Mouse (Mus musculus) C2C12 (cell line): ENCODE results near the gene Lpp. TPM values are rescaled to one million over a fixed set of nuclear protein-coding genes. Genes with fewer than 3 reads are reported as not detected.

Experiments used
- H3K27me3 ChIP-seq: one replicate; pipeline ENCODE4 v1.6.1; 2011; ENCODE audit not compliant: control insufficient read depth, insufficient read depth, insufficient read length
- H3K36me3 ChIP-seq: one replicate; pipeline ENCODE4 v1.6.1; 2011; ENCODE audit not compliant: control insufficient read depth, insufficient read depth
- H3K4me3 ChIP-seq: one replicate; pipeline ENCODE4 v1.5.1; 2011; ENCODE audit warnings: mild to moderate bottlenecking, control low read depth; ENCODE audit not compliant: poor library complexity, insufficient read depth, severe bottlenecking
- H3K79me2 ChIP-seq: one replicate; pipeline ENCODE4 v1.6.1; 2011; ENCODE audit not compliant: control insufficient read depth, insufficient read depth
- H3K79me3 ChIP-seq: one replicate; pipeline ENCODE4 v1.6.1; 2011; ENCODE audit warnings: low read depth, control low read depth
- H3ac ChIP-seq: one replicate; pipeline ENCODE3; 2011; ENCODE audit warnings: low read depth; ENCODE audit not compliant: control insufficient read depth, insufficient read length
- CEBPB ChIP-seq: IDR thresholded peaks from one replicate; pipeline ENCODE4 v1.6.1; 2011; ENCODE audit warnings: low read depth, mild to moderate bottlenecking, control low read depth, moderate library complexity
- CTCF ChIP-seq: IDR thresholded peaks from one replicate; pipeline ENCODE4 v1.5.1; 2011; ENCODE audit not compliant: control insufficient read depth, insufficient read depth, insufficient read length
- FOSL1 ChIP-seq: IDR thresholded peaks from one replicate; pipeline ENCODE4 v1.8.0; 2011; ENCODE audit warnings: mild to moderate bottlenecking, low read length; ENCODE audit not compliant: poor library complexity, insufficient read depth, severe bottlenecking
- MAX ChIP-seq: IDR thresholded peaks from one replicate; pipeline ENCODE4 v1.6.1; 2011; ENCODE audit warnings: mild to moderate bottlenecking, control low read depth
- MYOD1 ChIP-seq: IDR thresholded peaks from one replicate; pipeline ENCODE4 v1.6.1; 2011; ENCODE audit warnings: low read depth; ENCODE audit not compliant: control insufficient read depth, insufficient read length
- MYOG ChIP-seq: IDR thresholded peaks from one replicate; pipeline ENCODE4 v1.6.1; 2011; ENCODE audit not compliant: control insufficient read depth, insufficient read length; ENCODE audit errors: extremely low read depth
- USF1 ChIP-seq: IDR thresholded peaks from one replicate; pipeline ENCODE4 v1.6.1; 2011; ENCODE audit warnings: low read depth, mild to moderate bottlenecking, control low read depth, moderate library complexity
- polyA plus RNA-seq: library from polyadenylated mRNA; unstranded; fragments of >200 nt; fragmentation: generic; extraction: Trizol; gene quantifications from one replicate; pipeline ENCODE4 v1.2.1, GENCODE M21; 2012; ENCODE audit warnings: missing spikeins

Lpp gene
- polyA plus RNA-seq, 1 experiment, result 9.6 TPM

- TF ChIP-seq FOSL1 (no peak), CEBPB (no peak), MAX (no peak), CTCF (no peak), MYOG (no peak), USF1 (no peak), MYOD1 (no peak)
- H3ac ChIP-seq, result no peak overlapping the region
- no peak overlapping the region for H3K4me3 ChIP-seq
- peaks cover 15% of the 10 kb centered on the region for H3K36me3 ChIP-seq
- no peaks in the 10 kb centered on the region for H3K27me3 ChIP-seq
- no peaks in the 10 kb centered on the region for H3K79me3 ChIP-seq
- no peaks in the 10 kb centered on the region for H3K79me2 ChIP-seq
Observed at GRCm38 (mm10) chr16:24664131-24664530, 270.8 kb downstream of the Lpp start.

- Histone ChIP-seq H3K27me3 (no peaks in the 10 kb centered on the region), H3K79me3 (no peaks in the 10 kb centered on the region), H3K79me2 (peaks cover 4% of the 10 kb centered on the region), H3K4me3 (no peak overlapping the region), H3ac (no peak overlapping the region), H3K36me3 (peaks cover 4% of the 10 kb centered on the region)
- no peak for TF ChIP-seq FOSL1
- TF ChIP-seq USF1, result no peak
- TF ChIP-seq CEBPB, result no peak
- TF ChIP-seq MYOD1, result no peak
- no peak for TF ChIP-seq CTCF
- no peak for TF ChIP-seq MYOG
- no peak for TF ChIP-seq MAX
Observed at GRCm38 (mm10) chr16:24669718-24670460, 276.6 kb downstream of the Lpp start.

GRCm38 (mm10) chr16:24678942-24679341 is 285.6 kb downstream of the Lpp start:
- no peaks in the 10 kb centered on the region for H3K79me3 ChIP-seq
- TF ChIP-seq CEBPB (peak; percentile 31), FOSL1 (no peak)
- H3K79me2 ChIP-seq, result peaks cover 13% of the 10 kb centered on the region
- no peaks in the 10 kb centered on the region for H3K27me3 ChIP-seq
- H3K36me3 ChIP-seq, result peaks cover 22% of the 10 kb centered on the region
- no peak overlapping the region for H3K4me3 ChIP-seq
- H3ac ChIP-seq, result no peak overlapping the region

- Histone ChIP-seq H3K27me3 (no peaks in the 10 kb centered on the region), H3K79me2 (peaks cover 10% of the 10 kb centered on the region), H3K36me3 (no peaks in the 10 kb centered on the region), H3K4me3 (no peak overlapping the region), H3K79me3 (peaks cover 1% of the 10 kb centered on the region), H3ac (no peak overlapping the region)
- peak; percentile 2 for TF ChIP-seq CEBPB
- peak; percentile 72 for TF ChIP-seq MYOD1
- peak; percentile 72 for TF ChIP-seq FOSL1
- TF ChIP-seq MAX, result no peak
Observed at GRCm38 (mm10) chr16:24695062-24695461, 301.8 kb downstream of the Lpp start.

- no peaks in the 10 kb centered on the region for H3K27me3 ChIP-seq
- peaks cover 2% of the 10 kb centered on the region for H3K79me3 ChIP-seq
- peaks cover 8% of the 10 kb centered on the region for H3K79me2 ChIP-seq
- H3K4me3 ChIP-seq, result no peak overlapping the region
- no peak overlapping the region for H3ac ChIP-seq
- TF ChIP-seq MAX, result no peak
- no peak for TF ChIP-seq FOSL1
- TF ChIP-seq MYOD1, result no peak
- TF ChIP-seq CEBPB, result no peak
- no peaks in the 10 kb centered on the region for H3K36me3 ChIP-seq
Observed at GRCm38 (mm10) chr16:24704215-24704614, 310.9 kb downstream of the Lpp start.

- no peaks in the 10 kb centered on the region for H3K79me3 ChIP-seq
- H3K4me3 ChIP-seq, result no peak overlapping the region
- H3K79me2 ChIP-seq, result no peaks in the 10 kb centered on the region
- H3K27me3 ChIP-seq, result no peaks in the 10 kb centered on the region
- no peak overlapping the region for H3ac ChIP-seq
- H3K36me3 ChIP-seq, result peaks cover 4% of the 10 kb centered on the region
- TF ChIP-seq MAX, result no peak
- TF ChIP-seq FOSL1, result no peak
- no peak for TF ChIP-seq CEBPB
- no peak for TF ChIP-seq USF1
- TF ChIP-seq MYOD1, result no peak
- no peak for TF ChIP-seq MYOG
- TF ChIP-seq CTCF, result no peak
Observed at GRCm38 (mm10) chr16:24723641-24724040, 330.3 kb downstream of the Lpp start.
